Mouse (Mus musculus) gastrocnemius, adult 18-20 months (tissue): ENCODE data around the gene Mob2. TPM values are rescaled to one million over a fixed set of nuclear protein-coding genes. Genes with fewer than 3 reads are reported as not detected.

Experiments used
- DNase-seq: peaks from one replicate; pipeline ENCODE4 v3.0.0; 2021; ENCODE audit warnings: low spot score
- long read RNA-seq, 2 experiments: library from polyadenylated mRNA; stranded (forward); transcript quantifications; one replicate each; pipeline ENCODE4 v2.0.0; 2021
- total RNA-seq, 2 experiments: library from RNA; stranded (reverse); gene quantifications; 2 replicates each; pipeline ENCODE4 v1.2.3; 2021

The Mob2 gene
- 10 to 100 TPM; 49.6 to 51.8 TPM for total RNA-seq
- long read RNA-seq, experiment 1, transcript Mob2-201 (5 exons, 1,490 nt), result major isoform, 63 of 150 reads
- long read RNA-seq, experiment 1, partial matches to known transcripts, result 4 of 150 reads
- long read RNA-seq, experiment 1, other reads (novel, unspliced or antisense), result 76 of 150 reads
- long read RNA-seq, experiment 2, transcript Mob2-201 (5 exons, 1,490 nt), result major isoform, 55 of 135 reads
- long read RNA-seq, experiment 2, transcript Mob2-206 (5 exons, 2,140 nt), result minor isoform, 8 of 135 reads
- long read RNA-seq, experiment 2, partial matches to known transcripts, result 1 of 135 reads
- long read RNA-seq, experiment 2, other reads (novel, unspliced or antisense), result 67 of 135 reads

DNA sequence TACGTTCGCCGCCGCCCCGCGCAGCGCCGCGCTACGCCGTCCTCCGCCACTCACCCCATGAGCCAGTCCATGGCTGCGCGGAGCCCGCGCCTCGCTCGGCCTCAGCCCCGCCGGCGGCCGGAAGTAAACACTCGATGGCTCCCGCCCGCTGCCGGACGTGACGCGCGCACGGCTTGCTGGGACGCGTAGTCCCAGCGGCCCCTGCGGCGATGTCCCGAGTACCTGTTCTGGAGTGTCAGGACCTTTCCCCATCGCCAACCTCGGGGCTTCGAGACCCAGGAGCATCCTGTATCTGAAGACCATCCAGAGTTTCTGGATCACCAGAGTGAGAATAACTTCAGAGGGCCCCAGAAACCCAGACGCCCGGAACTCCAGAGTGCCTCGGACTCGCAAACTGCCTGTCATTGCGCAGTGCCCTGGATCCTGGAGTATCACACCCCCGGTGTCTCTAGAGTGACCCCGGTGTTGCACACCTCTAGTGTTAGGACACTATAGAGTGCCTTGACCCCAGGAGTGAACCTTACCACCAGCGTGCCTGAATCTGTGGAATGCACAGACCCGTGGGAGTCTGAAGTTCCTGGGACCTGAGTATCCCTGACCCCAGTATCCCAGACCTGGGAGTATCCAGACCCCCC is at the start of gene Mob2:
TSS of gene Mob2 (minus strand) at position 135 of the 635 bp plus-strand sequence.
- DNase-seq, result peak; percentile 87

GRCm38 (mm10) chr7:142104747-142105146 is 43.9 kb upstream of the Mob2 start:
- DNase-seq, result no peak

DNA sequence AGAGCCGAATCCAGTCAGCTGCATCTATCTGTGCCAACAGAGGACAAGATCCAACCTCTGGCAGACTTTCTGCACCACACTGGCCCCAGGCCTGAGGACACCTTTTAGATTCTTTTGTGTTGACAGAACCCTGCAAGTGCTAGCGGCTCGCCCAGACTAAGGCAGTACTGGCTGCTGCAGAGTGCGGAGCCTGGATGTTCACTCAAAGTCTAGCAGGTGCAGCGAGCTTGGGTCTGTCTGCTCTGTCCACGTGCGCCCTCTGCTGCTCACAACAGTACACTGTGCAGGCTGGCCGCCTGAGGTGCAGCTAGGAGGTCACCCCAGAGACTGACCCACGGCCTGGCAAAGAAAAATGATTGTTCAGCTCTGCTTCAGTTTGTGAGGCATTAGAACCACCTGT is 36.9 kb upstream of the Mob2 start:
- DNase-seq, result peak; percentile 80

- DNase-seq, result no peak
Measured at GRCm38 (mm10) chr7:142096701-142097100, 35.8 kb upstream of the Mob2 start.

DNA sequence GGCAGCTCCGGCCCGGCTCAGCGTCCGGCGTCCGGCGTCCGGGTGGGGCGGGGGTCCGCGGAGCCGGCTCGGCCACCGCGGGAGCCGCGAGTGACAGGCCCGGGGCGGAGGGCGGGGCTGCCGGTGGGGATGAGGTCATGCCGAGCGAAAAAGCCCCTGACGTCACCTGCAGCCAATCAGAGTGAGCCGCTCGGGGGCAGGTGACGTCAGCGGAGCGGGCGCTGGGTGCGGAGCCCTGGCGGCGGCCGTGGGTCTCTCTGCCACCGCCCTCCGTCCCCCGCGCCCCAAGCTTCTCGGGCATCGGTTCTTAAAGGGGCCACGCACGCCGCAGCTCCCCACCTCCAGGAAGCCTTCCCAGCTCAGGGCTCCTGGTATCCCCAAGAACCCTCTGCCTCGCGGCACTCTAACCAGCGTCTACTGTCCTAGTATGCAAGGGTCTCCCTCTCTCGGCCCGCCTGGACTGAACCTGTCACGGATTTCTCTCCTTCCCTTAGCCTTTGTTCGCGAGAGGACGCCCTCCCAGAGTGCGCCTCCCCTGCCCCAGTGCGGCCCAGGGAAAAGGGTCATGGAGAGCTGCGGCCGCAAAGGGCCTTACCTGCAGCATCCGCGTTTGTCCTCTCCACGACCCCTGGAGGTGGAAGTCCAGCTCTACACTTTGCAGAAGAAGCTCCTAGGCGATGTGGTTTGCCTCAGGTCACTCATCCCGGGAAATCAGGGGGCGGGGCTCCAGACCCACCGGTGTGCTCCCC is 34.5 kb upstream of the Mob2 start, which contains the start of gene Dusp8:
TSS of gene Dusp8 (minus strand) at position 661 of the 749 bp plus-strand sequence.
- DNase-seq, result peak; percentile 93

DNA sequence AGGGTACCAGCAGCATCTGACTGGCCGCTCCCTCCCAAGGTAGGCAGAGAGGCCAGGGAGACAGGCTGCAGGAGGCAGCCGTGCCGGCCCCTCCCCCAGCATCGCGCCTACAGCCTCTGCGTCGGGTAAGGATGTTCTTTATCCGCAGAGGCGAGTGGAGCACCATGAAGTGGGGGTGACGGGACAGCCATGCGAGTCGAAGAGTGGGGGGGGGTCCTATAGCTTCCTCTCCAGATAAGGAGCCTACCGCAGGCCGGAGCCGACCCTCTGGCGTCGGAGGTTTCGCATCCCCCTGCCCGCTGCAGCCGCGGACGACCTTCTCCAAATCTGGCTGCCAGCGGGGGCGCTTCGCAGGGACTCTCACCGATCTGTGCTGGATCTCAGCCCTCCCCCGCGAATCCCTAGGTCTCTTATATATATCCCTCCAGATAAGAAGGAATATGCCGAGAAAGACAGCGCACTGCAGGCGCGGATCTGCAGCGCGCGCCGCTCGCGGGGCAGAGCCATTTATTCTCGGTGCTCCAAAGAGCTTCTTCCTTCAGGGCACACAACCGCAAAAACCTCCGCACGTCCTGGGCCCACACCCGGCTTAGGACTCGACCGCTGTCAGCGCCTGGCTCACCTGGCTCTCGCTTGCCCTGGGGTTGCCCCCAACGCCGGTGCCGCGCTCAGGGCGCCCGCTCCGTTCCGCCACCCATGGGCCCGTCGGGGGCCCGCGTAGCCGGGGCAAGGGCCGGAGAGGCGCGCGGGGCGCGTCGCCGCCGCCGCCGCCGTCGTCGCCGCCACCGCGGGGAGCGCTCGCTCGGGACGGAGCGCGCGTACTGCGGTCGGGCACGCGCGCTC is 33.7 kb upstream of the Mob2 start:
- DNase-seq, result peak; percentile 31

GRCm38 (mm10) chr7:142093696-142094240 is 32.9 kb upstream of the Mob2 start:
- no peak for DNase-seq

GRCm38 (mm10) chr7:142092991-142093390 is 32.1 kb upstream of the Mob2 start:
- DNase-seq, result no peak

- no peak for DNase-seq
Measured at GRCm38 (mm10) chr7:142091848-142092247, 31.0 kb upstream of the Mob2 start.

DNA sequence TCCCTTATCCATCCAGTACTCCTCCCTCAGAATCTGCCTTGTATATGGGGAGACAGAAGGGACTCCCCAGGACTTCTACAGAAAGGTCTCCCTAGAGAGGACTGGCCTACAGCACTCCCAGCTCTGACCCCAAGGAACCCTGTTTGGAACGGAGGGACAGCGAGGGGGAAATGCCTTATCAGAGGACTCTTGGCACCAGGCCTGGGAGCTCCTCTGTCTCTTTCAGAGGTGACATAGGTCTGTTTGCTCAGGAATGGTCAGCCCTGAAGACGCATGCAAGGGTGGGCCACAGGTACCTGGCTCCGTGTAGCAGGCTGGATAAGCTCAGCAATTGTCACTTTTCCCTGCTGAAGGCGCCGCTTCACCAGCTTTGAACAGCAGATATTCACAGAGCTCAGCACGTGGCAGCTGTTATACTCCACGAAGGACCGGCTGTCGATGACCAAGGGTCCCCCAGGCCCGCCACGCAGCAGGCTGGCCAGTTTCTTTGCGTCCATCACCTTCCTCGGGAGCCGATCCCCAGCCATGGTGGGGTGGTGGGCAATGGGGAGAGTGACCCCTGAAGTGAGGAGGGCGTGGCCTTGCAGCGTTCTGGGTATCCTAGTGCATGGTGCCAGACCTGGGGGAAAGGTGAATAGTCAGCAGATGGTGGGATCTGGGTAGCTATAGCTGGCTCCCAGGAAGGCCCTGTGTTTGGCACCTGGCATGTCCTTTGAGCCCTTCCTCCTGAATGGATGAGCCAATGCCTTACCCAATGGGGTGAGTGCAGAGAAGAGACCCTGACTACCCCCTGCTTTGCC is 29.0 kb upstream of the Mob2 start:
- DNase-seq, result no peak

DNA sequence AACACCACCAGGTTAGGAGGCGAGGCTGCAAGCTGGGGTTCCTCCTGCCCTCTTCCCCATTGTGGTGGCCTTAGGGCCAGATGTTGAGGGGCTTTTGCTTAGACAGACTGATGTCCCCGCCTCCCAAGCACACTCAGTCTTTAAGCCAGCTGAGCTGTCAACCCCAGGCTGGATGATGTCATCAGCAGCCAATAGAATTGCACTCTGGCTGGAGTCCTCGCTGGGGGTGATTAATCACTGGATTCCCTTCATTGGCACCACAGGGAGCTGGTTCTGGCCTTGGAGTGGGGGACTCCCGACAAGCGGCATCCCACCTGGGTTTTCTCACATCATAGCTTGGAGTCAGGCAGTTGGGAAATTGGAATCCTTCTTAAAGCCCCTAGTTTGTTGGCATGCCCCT is 28.0 kb upstream of the Mob2 start:
- DNase-seq, result no peak

DNA sequence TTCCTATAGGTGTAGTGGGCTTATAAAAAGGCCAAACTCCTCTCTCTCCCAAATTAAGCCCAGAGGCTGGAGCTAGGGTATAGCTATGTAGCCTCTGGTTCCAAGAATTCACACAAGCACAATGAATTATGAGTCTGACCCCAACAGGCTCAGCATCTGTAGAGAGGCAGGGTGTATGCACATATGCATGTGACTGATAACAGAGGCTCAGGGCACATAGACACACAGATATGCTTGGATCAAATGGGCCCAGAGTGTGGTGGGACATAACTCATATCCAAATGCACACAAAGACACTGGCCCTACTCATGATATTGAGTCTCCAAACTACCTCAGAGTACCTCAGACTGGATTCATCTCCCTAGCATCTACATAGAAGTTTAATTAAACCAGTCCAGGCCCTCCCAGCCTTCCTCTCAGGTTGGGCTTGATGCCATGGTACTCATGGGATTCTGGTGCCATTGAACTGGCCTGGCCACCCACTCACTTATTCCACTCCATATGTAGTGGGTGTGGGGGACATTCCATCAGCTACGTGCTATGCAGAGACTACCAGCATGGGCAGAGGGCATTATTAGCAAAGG is 26.3 kb upstream of the Mob2 start:
- DNase-seq, result no peak

DNA sequence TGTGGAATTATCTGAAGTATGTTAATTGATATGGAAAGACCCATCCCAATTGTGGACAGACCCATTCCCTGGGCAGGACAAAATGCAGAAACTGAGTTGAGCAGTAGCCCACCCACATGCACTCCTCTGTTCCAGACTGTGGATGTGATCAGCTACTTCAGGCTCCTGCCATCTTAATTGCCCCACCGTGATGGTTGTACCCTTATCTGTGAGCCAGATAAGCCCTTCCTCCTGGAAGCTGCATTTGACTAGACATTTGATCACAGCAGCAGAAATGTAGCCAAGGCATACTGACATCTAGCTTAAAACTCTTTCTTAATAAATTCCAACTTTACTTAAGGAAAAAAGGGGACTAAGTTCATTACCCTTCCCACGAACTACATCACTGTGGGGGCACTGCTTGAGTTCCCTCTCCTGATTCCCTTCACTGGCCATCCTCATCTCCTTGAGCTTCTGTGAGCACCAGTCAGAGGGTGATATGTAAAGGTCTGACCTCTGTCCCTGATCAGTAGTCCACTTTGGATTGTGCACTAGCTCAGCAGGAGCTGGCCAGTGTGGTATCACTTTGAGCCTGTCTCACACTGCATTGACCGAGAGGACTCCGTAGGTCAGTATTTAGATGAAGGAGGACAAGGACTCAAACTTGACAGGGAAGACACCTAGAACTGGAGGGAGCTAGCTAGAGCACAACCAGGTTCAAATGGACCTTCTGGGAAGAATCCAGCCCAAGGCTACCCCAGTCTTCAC is 25.5 kb upstream of the Mob2 start:
- no peak for DNase-seq

DNA sequence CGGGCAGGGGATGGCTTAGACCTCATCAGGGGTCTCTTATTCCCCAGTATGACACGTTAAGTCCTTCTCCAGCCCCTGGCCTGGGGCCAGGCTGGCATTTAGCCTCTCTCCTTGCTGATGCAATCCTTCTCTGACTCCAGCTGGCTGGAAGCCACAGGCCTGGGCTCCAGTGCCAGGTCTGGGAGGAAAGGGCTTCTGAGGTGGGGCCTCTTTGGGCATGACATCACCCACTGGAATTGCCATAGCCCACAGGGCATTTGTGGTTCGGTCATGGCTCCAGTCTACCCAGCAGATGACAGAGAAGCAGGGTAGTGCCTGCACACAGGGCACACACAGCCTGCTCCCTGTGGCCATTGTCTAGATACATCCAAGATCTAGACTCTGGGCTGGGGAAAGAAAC is 24.0 kb upstream of the Mob2 start:
- DNase-seq, result peak; percentile 86

DNA sequence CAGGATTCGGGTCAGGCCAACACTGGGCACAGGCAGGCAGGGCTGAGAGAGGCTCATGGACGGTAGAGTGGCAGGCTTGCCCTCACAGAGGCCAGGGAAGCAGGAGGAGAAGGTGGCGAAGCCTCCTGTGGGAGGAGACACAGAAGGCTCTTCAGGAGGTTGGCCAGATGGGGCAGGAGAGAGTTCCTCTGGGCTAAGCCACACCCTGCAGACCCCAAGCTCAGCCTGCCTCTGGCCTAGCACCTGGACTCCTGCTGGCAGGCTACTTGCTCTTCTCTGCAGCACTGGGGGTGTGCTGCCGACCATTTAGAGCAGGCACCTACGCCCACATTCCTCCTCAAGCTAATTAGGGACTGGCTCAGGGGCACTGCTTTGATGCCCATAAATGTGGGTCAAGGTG is 23.5 kb upstream of the Mob2 start:
- DNase-seq, result peak; percentile 22

- DNase-seq, result peak; percentile 74
Measured at GRCm38 (mm10) chr7:142083588-142084317, 22.9 kb upstream of the Mob2 start.

DNA sequence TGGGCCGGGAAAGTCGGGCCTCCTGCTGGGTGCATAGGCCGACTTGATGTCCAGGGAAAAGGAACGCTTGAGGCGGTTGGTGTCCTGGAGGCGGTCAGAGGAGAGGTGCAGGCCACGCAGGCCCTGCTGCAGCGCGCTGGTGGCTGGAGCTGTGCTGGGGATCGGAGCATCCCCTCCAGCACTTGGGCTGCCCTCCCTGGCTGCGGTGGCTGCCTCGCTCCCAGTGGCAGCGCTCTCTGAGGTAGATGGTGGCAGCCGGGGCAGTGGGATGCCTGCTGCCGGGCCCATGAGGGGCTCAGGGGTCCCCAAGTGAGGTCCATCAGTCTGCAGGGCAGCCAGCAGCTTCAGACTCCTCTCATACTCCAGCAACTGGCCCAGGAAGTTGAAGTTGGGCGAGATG is 21.7 kb upstream of the Mob2 start:
- DNase-seq, result no peak

- no peak for DNase-seq
Measured at GRCm38 (mm10) chr7:142082179-142082578, 21.3 kb upstream of the Mob2 start.
